Mouse (Mus musculus) E14TG2a.4 (cell line): ENCODE results near the gene Pdxp.

Experiments
- CTCF ChIP-seq: conservative IDR thresholded peaks from 2 replicates; pipeline ENCODE4 v1.5.1; 2014; ENCODE audit warnings: low read length
- NANOG ChIP-seq: IDR thresholded peaks from 2 replicates; pipeline ENCODE4 v1.6.1; 2014; ENCODE audit warnings: borderline replicate concordance, low read length, mixed read lengths
- POU5F1 ChIP-seq: IDR thresholded peaks from 2 replicates; pipeline ENCODE4 v1.6.1; 2014; ENCODE audit warnings: low read length, borderline replicate concordance

GRCm38 (mm10) chr15:78875537-78875936, 38.2 kb upstream of the Pdxp start:
- TF ChIP-seq CTCF (no peak), NANOG (no peak), POU5F1 (no peak)
